Mouse (Mus musculus) fat pad, adult 2 months (tissue): ENCODE results near the gene Phlpp1.

ENCODE experiments used
- DNase-seq: peaks from one replicate; pipeline ENCODE4 v3.0.0-alpha.2; 2011; ENCODE audit warnings: low read depth, low spot score; ENCODE audit errors: extremely low read depth

Phlpp1 gene

DNA sequence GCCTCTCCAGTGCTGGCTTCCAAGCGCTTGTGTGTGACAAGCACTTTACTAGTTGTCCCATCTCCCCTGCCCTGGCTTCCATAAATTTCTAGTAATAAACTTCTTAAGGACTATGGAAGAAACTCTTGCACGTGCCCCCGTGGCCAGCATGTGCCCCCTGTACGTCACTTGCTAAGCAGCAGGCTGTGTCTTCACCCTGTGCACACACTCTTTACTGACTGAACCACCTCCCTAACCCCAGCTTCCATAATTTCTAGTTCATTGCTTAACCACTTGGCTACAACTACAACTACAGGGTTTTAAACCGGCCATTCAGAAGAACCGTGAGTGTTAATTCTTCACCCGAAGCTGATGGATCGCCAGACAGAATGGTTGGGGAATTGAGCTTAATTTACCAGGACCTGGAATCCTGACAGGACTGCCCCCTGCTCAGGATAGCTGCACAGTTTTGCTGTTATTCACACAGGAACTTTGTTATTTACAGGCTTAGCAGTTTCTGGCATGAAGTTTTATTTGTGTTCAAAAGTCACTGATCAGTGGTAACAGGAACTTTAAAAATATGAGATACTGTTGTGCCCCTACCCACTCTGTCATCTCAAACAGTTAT is 21.4 kb downstream of the Phlpp1 start:
- DNase-seq, result no peak

DNA sequence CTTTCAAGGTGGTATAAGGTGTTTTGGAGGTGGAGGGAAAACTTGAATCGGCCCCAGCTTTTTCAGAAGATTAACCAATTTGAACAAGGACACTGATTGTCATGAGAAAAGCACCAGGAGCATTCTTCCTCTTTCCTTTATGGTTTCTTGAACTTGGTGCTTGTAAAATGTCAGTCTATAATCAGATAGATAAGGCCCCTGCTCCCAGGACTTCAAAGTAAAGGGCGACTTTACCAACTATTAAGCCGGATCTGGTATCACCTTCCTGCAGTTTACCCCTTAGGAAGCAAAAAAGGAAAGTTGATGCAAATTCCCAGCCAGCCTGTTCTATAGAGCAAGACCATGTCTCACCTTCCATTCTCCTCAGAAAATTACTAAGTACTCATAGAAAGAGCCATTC is 21.9 kb downstream of the Phlpp1 start:
- DNase-seq, result no peak

DNA sequence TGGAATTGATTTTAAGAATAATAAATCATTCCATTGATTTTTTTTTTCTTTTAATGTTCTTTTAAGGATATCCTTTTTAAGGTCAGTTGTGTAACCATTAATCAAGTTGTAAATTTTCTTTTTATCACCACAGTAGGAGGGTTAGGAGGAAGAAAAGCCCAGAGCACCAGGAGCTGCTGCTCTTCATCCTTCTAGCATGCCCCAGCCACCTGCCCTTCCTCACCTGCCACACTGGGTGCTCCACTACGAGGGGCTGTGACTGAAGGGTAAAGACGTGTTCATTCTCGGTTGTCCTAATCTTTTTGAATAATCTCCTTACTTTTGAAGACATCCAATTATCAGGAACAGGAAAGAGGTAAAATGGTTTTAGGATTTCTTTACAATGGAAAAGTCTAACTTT is 22.7 kb downstream of the Phlpp1 start:
- no peak for DNase-seq

DNA sequence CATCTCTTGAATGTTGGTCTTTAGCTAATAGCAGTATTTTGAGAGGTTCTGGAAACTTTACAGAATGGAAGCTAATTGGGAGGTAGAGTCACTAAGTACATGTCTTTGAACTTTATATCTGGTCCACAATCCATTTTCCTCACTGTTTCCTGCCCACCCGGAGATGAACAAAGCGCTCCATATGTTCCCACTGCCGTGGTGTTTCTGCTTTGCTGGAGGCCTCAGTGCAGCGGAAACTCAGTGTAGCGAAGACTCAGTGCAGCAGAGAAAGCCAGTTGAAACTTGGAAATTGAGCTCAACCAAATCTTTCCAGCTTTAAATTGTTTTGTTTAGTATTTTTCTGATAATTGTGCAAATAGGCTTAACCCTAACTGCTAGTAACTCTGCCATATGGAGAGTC is 26.4 kb downstream of the Phlpp1 start:
- no peak for DNase-seq

DNA sequence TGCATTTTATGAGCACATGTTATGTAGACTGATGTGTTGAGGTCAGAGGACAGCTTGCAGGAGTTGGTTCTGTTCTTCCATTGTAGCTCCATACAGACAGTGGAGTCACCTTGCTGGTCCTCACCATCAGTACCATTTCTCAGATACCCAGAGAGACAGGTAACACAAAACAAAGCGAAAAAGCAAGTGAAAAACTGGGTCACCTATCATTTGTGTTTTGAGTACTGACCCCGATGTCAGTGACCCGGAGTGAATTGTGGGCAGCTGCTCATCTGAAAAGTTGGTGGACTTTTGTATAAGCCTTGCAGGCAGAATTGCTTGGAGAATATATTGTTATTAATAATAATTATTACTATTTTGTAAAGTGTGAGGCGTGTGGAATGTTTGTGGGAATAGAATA is 27.6 kb downstream of the Phlpp1 start:
- no peak for DNase-seq

DNA sequence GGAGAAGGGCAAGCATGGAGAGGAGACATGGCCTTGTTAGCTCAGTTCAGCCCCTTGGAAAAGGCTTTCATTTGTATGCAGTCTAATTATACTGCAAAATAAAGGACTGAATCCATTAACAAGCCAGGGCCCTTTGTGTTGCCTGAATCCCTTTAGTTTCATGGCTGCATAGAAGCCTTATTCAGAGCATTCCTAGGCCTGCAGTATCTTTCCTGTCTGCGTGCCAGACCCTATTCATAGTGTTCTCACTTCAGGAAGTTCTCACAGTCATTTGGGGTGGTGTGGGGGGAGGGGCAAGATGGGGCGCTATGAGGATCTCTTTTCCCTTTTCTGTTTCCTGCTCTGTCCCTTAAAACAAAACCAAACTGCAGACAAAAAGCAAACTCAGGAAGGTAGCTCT is 28.1 kb downstream of the Phlpp1 start:
- DNase-seq, result no peak

DNA sequence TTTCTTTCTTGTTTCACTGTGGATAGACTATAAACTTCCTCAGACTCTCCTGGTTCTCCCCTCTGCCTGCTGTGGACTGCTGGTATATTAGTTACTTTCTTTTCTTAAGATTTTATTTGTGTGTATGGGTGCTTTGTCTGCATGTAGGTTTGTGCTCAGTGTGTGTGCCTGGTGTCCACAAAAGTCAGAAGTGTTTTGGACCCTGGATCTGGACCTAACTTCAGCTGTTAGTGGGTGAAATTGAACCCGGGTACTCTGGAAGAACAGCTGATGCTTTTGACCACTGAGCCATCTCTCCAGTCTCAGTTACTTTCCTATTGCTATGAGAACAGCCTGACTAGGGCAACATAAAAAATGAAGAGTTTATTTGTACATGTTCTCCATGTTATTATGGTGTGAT is 29.5 kb downstream of the Phlpp1 start:
- DNase-seq, result no peak

DNA sequence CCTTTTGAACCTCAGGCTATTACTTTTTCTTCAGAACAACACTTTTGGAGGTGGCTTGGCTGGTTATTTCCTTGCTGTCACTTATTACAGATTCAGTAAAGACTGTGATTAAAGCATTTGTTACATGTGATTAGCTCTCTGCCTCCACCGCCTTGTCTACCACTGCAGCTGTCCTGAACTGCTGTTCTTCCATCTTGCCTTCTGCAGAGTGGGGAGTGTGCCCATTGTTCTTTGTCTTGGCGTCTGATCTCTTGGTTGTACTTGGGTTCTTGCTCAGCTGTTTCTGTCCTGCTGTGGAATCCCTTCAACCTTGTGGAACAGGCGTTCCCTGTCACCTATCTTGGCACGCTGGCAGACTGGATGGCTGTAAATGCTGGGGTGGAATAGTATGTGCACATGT is 30.4 kb downstream of the Phlpp1 start:
- DNase-seq, result no peak

DNA sequence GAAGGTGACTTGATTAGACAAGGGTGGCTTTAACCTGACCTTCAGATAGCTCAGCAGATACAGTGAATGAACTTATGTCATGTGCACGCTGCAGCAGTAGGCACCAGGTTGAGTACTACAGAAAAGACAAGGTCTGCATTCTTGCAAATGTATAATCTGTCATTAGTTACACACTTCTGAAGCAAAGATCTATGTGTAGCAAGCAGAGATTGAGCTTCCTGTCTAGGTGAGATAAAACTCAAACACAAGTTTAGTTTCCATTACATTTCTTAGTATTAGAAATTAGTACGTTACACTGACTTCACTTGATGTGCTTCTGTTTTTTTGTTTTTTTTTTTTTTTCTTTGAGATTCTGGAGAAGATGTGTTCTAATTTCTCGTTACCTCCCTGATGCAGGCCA is 32.4 kb downstream of the Phlpp1 start:
- DNase-seq, result no peak

DNA sequence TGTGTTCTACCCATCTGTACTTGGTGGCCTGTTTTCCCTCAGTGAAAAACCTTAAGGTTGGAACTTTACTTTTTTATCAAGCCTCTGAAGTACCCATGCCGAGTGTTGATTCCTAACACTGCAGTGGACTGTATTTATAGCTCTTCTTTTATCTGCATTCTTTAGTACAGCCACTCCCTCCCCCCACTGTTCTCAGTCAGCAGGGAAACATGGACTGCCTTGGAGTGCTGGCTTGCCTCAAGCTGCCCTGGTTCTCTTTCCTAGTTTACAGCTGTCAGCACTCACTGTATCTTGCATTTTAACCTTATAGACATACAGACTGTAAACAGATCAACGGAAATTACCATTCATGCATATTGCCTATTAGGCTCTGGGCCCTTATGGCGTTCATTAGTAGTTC is 32.8 kb downstream of the Phlpp1 start:
- DNase-seq, result no peak

DNA sequence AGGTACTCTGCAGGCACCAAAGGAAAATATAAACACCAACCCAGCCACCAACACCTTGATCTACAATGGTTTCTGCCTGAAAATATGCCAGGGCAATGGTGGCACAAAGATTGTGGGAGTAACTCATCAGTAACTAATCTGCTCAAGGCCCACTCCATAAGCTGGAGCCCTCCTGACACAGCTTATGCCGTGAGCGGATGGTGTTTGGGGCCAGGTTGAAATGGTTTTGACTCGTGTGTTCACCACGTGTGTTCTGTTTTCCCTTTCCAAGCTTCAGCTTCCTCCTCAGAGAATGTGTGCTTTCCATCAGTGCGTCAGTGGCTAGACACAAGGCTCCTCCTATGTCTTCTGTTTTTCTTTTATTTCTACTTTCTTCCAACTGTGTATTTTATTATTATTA is 37.0 kb downstream of the Phlpp1 start:
- DNase-seq, result no peak

DNA sequence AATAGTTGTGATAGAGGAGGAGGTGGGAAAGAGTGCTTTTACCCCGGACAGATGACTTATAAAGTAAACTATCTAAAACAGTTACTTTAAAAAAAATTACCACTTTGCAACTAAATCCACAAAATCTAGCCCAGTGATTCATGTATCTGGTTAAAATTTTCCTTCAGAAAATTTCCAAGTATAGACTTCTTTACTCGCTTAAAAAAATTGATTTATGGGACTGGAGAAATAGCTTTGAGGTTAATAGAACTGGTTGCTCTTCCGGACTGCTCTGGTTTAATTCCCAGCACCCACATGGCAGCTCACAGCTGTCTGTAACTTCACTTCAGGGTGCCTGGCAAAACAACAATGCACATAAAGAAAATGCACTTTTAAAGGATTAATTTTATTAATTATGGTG is 38.9 kb downstream of the Phlpp1 start:
- no peak for DNase-seq

DNA sequence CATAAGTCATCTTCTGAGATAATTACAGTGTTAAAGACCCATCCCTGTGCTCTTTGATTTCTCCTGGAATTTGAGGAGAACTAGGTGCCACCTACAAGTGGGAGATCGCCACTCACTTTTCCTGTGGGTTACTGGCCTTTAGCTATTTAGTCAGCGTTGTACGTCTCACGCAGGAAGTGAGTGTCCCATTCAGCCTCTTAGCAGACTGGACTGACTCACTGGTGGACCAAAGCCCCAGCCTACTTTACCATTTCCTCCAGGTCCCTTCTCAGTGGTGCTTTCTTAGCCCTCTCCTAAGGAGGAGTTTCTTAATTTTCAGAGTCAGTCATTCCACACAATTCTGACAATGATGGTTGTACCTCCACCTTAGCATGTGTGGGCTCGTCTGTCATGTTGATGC is 39.6 kb downstream of the Phlpp1 start:
- no peak for DNase-seq

DNA sequence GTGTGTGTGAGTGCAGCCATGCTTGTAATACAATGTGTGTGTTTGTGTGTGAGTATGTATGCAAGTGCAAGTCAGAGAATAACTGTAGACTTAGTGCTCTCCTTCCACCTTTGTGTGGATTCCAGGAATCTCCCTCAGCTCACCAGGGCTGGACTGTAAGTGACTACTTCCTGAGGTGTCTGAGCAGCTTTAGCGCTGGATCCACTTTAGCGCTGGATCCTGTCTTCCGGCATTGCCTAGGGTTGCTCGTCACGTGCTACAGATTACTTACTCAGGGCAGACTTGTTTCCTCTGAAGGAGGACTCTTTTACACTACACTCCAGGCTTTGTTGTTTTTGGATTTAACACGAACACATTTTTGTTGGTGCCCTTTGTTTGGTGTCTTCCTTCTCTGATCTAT is 48.9 kb downstream of the Phlpp1 start:
- DNase-seq, result no peak

DNA sequence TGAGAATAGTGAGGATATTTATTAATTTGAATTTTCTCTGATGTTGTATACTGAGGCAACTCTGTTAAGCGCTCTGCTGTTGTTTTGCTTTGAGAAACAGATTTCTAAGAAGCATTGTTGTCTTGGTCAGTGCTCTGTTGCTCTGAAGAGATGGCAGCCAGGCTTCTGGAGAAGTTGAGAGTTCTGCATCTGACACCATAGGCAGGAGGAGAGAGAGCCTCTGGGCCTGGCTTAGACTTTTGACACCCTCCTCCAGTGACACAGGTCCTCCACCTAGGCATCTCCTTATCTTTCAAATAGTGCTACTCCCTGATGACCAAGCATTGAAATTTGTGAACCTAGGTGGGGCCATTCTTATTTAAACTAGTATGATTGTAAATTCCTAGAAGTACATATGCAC is 49.8 kb downstream of the Phlpp1 start:
- DNase-seq, result no peak

DNA sequence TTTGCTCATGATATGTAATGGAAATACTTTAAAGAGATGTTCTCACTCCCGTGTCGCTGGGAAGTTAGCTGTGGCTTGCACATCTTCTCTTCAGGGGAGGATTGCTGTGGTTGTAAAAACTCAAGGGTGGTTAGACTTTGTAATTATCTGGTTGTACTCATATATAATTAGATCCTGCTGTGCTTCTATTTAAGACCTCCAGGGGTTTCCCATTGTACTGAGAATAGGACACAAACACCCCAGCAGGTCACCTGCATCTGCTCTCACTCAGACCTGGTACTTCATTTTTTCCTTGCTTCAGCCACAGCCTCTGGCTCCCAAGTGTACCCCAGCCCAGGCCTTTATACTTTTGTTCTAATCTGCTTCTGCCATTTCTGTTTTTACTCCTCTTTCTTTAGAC is 50.4 kb downstream of the Phlpp1 start:
- no peak for DNase-seq

DNA sequence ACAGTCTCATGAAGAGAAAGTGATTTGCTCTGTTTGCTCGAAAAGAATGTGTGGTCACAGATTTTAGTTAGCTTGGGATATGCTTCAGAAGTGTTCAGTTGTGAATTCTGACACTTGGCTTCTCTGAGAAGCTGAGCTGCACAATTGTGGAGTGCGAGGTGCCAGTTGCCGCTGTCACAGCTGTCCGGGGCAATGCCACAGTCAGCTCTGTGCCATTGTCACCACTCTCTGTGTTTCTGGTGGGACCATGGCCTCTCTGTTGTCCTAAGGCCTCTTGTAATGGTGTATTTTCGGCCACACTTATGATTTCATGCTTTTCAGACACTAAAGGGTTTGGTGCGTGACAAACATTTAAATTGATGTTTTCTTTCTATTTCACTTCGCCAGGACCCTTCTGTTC is 55.1 kb downstream of the Phlpp1 start:
- no peak for DNase-seq

DNA sequence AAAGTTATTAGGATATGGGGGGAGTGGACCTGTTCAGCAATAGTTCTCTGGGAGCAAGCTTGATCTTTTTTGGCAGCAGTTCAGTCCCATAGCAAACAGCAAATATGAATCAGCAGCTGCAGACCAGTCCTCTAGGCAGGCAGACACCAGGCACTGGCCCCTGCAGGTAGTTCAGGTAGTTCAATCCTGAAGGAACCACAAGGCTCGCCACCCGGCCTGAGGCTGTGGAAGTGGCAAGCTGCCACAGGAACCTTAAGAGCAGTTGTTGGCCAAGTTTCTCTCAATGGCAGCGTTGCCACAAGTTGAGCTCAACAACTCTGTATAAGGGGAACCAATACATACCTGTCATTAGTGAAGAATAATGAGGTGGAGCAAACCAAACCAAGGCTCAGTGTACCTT is 58.8 kb downstream of the Phlpp1 start:
- DNase-seq, result no peak

DNA sequence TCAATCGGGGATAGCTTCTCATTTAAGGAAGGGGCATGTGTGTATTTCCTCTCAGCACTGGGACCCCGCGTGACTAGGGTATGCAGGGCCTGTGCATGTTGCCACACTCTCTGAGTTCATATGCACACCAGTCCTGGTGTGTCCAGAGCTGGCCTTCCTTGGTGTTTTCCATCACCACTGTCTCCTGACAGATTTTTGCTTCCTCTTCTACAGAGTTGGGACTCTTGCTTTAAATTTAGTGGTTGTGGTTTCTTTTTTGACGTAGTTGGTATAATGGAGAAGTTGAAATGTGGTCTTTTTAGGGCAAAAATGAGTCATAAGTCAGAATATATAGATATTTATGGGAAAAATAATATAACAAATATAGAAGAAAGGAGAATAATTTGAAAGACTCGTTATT is 59.8 kb downstream of the Phlpp1 start:
- DNase-seq, result no peak

DNA sequence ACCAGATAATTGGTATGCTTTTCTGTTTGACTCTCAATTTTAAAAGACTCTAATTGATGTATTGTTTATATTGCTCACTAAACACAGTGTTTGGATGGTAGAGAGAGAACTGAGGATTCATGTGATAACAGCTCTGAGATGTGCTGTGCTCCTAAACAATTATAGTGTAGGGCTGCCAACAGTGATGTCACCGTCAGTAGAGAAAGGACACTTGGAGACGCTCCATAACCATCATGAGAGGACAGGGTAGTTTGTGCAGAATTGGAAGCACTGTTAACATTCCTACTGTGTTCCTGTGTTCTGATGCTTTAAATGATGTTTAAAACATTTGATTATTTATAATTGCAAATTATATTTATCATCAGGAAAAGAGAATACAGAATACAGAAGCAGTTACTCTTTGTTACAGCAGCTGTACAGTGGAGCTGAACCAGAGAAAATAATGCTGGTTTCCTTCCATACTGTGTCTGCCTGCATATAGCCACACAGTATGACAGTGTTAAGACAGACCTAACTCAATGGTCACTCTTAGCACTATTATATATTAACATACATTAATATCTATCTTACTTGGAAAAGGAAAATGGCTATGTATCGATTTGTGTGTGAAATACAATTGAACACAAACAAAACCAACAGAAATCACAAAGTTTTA is 60.4 kb downstream of the Phlpp1 start:
- DNase-seq, result no peak

DNA sequence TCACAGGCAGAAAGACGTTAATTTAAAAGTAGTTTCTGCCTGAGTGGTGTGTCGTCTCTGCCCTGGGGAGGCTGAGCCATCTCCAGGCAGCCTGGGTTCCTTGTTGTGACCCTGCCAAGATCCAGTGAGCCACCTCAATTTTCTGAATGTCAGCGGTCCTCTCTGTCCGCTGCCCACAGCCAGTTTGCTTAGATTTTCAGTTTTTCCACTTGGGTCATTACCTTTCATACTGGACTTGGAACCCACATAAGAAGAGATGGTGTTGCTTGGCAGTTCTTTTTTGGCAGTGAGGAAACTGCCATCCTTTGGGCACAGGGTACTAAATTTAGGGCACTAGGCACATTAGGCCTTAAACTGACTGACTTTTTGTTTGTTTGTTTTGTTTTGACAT is 60.9 kb downstream of the Phlpp1 start:
- no peak for DNase-seq

DNA sequence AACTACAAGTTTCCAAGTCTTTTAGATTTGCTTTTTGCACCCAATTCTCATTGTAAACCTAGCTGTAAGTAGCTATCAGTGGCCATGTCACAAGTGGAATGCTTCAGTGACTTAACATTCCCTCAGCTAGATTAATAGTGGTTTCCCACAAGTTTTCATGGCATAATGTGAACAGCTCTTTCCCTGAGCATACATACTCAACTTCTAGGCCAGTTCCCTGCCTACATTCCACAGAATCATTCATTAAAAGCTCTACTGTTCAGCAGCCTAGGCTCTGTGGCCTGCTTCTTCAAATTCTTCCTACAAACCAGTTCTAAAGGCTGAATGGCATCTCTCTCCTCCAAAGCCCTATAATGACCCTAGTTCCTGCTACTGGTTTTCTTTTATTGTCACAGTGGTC is 65.4 kb downstream of the Phlpp1 start:
- no peak for DNase-seq

DNA sequence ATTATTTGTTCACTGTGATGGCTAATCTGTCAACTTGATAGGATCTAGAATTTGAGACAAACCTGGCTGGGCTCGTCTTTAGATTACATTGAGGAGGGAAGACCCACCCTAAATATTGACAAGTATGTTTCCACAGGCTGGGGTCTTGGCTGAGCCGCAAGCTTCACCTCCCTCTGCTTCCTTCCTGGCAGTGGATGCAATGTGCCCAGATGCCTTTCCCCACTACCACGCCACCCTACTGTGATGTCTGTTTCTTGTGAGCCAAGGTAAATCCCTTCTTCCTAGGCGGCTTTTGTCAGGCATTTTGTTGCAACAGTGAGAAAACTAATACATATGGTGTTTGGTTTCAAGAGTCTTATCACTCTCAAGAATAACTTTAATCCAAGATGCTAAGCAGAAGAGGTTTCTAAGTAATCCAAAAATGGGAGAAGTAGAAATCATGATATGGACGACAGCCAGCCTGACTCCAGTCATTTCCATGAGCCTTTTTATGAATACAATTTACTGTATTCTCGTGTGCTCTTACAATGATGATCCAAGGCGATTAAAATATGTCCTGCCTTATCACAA is 68.6 kb downstream of the Phlpp1 start:
- DNase-seq, result no peak
